Mouse (Mus musculus) CD4-positive naive resting alpha-beta T cell, adult 76 days (primary cell): Measurements from ENCODE around the gene Foxj1. TPM values are rescaled to one million over a fixed set of nuclear protein-coding genes. Genes with fewer than 3 reads are reported as not detected.

Source experiments
- total RNA-seq: library from RNA; stranded (reverse); gene quantifications from one replicate; pipeline ENCODE4 v1.2.4, GENCODE M21; 2023

Foxj1 gene
- 0.29 TPM for total RNA-seq

GRCm38 (mm10) chr11:116335244-116336036 is at the start of gene Foxj1:
Gene Foxj1 (minus strand): TSS chr11:116335399.

GRCm38 (mm10) chr11:116307019-116307725 is 28.0 kb downstream of the Foxj1 start, which contains the start of gene Exoc7:
Gene Exoc7 (minus strand): TSS chr11:116307233.

GRCm38 (mm10) chr11:116280751-116281663 is 54.2 kb downstream of the Foxj1 start, which contains the start of gene Galr2:
Gene Galr2 (plus strand): TSS chr11:116280939.

Other genes with a start within 250 kb of the Foxj1 start
- gene Wbp2, start 248.4 kb downstream of the Foxj1 start, total RNA-seq, result 192 TPM
- 0.73 TPM for gene Trim47, start 208.2 kb downstream of the Foxj1 start, total RNA-seq
- gene Trim65, start 204.3 kb downstream of the Foxj1 start, total RNA-seq, result 30.5 TPM
- 49.6 TPM for gene Mrpl38, start 196.5 kb downstream of the Foxj1 start, total RNA-seq
- 19.2 TPM for gene Fbf1, start 167.2 kb downstream of the Foxj1 start, total RNA-seq
- 31.4 TPM for gene Ten1, start 136.5 kb downstream of the Foxj1 start, total RNA-seq
- gene Acox1, start 136.4 kb downstream of the Foxj1 start, total RNA-seq, result 40.6 TPM
- 0.35 TPM for gene Evpl, start 97.3 kb downstream of the Foxj1 start, total RNA-seq
- gene Srp68, start 61.2 kb downstream of the Foxj1 start, total RNA-seq, result 63.1 TPM
- not detected for gene Galr2, start 54.5 kb downstream of the Foxj1 start, total RNA-seq
- 46.1 TPM for gene Exoc7, start 28.2 kb downstream of the Foxj1 start, total RNA-seq
- gene Rnf157, start 77.6 kb upstream of the Foxj1 start, total RNA-seq, result 13.9 TPM
- gene Ubald2, start 98.7 kb upstream of the Foxj1 start, total RNA-seq, result 149 TPM
- 0.73 TPM for gene Qrich2, start 130.8 kb upstream of the Foxj1 start, total RNA-seq
- 63.7 TPM for gene Prpsap1, start 158.8 kb upstream of the Foxj1 start, total RNA-seq
- 0.32 TPM for gene Sphk1, start 195.5 kb upstream of the Foxj1 start, total RNA-seq
- gene Ube2o, start 246.0 kb upstream of the Foxj1 start, total RNA-seq, result 26.8 TPM